Mouse (Mus musculus): ENCODE measurements around the gene Lipc. TPM values are rescaled to one million over a fixed set of nuclear protein-coding genes. Genes with fewer than 3 reads are reported as not detected.

Lipc gene
- polyA plus RNA-seq (2012; rRNA removed): 0.15 and 0.21 TPM in 2 replicates

GRCm38 (mm10) chr9:70952126-70952525, at the start of gene Lipc:
TSS of gene Lipc (minus strand) at chr9:70952226.

Other genes starting within 250 kb of the Lipc start
- gene Aqp9, start 216.5 kb upstream of the Lipc start, polyA plus RNA-seq (2012; rRNA removed): 0.53 and 0.55 TPM in 2 replicates